In genomic region chr6:115519275-115519699, GRCm38 (mm10) we compare ENCODE assay signal across 11 mouse cellular contexts. TPM values are rescaled to one million over a fixed set of nuclear protein-coding genes. Genes with fewer than 3 reads are reported as not detected.
DNase-seq lines count a peak whose midpoint lies in the region; ATAC-seq and TF ChIP-seq lines count a peak whose summit lies in the region.
"Had no signal": no experiment of that assay in that cellular context is flagged by ENCODE, and none has a peak within 500 bp of the region (broad histone marks: within the 10 kb centered on the region; RNA-seq: fewer than 3 reads in every experiment).

No protein-coding gene starts in this region.

- ATAC-seq in kidney, postnatal 0 days (replicated peaks; ENCODE audit: low FRiP score, low read depth): peak; percentile 60
- ATAC-seq in liver, embryonic 14.5 days (ENCODE audit: insufficient read depth): peak; percentile 48; the same call in 1 of the 2 replicates
- ATAC-seq in stomach, postnatal 0 days (ENCODE audit: low FRiP score, low TSS enrichment): peak; percentile 51; the same call in 1 of the 2 replicates

- peak overlapping the region; percentile 13; the same call in 1 of the 2 replicates for H3K4me2 ChIP-seq in kidney, postnatal 0 days (ENCODE audit: low read length)
- H3K4me2 ChIP-seq in liver, embryonic 14.5 days (ENCODE audit: low read depth): peak overlapping the region; percentile 44
- no peak overlapping the region for H3K4me2 ChIP-seq in stomach, postnatal 0 days (replicated peaks; ENCODE audit: low read depth)
- H3K4me2 ChIP-seq: hindbrain, embryonic 14.5 days had no signal

- no peaks in the 10 kb centered on the region for H3K9me3 ChIP-seq in kidney, postnatal 0 days (replicated peaks; ENCODE audit: low read length)
- H3K9me3 ChIP-seq in liver, embryonic 14.5 days (ENCODE audit: control insufficient read depth, low read length): no peaks in the 10 kb centered on the region
- H3K9me3 ChIP-seq in stomach, postnatal 0 days (ENCODE audit: control insufficient read depth, low read length): no peaks in the 10 kb centered on the region

- 30% methylated on average over 12 of the region's 12 CpGs for WGBS in kidney, postnatal 0 days
- WGBS in liver, embryonic 14.5 days (ENCODE audit: insufficient replicate concordance): 12% methylated on average over 12 of the region's 12 CpGs
- WGBS in stomach, postnatal 0 days: 48% methylated on average over 9 of the region's 12 CpGs

- H3K36me3 ChIP-seq in kidney, postnatal 0 days (ENCODE audit: insufficient read depth, low read length): no peaks in the 10 kb centered on the region
- no peaks in the 10 kb centered on the region for H3K36me3 ChIP-seq in liver, embryonic 14.5 days (replicated peaks; ENCODE audit: control insufficient read depth, insufficient read depth, low read depth)
- no peaks in the 10 kb centered on the region for H3K36me3 ChIP-seq in stomach, postnatal 0 days (ENCODE audit: control insufficient read depth, insufficient read depth, low read length)

- TF ChIP-seq CTCF in kidney, postnatal 0 days (IDR thresholded peaks at IDR 0.05; ENCODE audit: low read depth): no peak
- no peak for TF ChIP-seq CTCF in liver, embryonic 14.5 days (IDR thresholded peaks at IDR 0.05; ENCODE audit: low read depth)
- no peak for TF ChIP-seq CTCF in stomach, postnatal 0 days (IDR thresholded peaks at IDR 0.05; ENCODE audit: low read depth)

- no peak overlapping the region for H3K27ac ChIP-seq in kidney, postnatal 0 days
- H3K27ac ChIP-seq in liver, embryonic 14.5 days: no peak overlapping the region
- 0 out of 2 replicates have a peak overlapping the region, but pooled peaks have one; percentile 8 for H3K27ac ChIP-seq in stomach, postnatal 0 days (replicated peaks)
- H3K27ac ChIP-seq: hindbrain, embryonic 14.5 days had no signal

- 0 out of 2 replicates have a peak, but pooled peaks cover 4% of the 10 kb centered on the region for H3K4me1 ChIP-seq in kidney, postnatal 0 days (replicated peaks; ENCODE audit: insufficient read depth, low read length)
- peaks cover 0 to 21% of the 10 kb centered on the region in 2 experiments; a peak in 3 of 4 replicates for H3K4me1 ChIP-seq in liver, embryonic 14.5 days (replicated peaks; ENCODE audit: control insufficient read depth in 2 of 2, insufficient read depth in 2 of 2, low read length in 1 of 2)
- 0 out of 2 replicates have a peak, but pooled peaks cover under 1% of the 10 kb centered on the region for H3K4me1 ChIP-seq in stomach, postnatal 0 days (replicated peaks; ENCODE audit: control insufficient read depth, insufficient read depth)

- TF ChIP-seq EP300 in liver, embryonic 14.5 days (IDR thresholded peaks at IDR 0.05; ENCODE audit: low read depth): no peak
- no peak for TF ChIP-seq EP300 in stomach, postnatal 0 days (optimal IDR thresholded peaks at IDR 0.05)

- H3K27me3 ChIP-seq in kidney, postnatal 0 days (ENCODE audit: insufficient read depth, low read length): no peaks in the 10 kb centered on the region
- H3K27me3 ChIP-seq in liver, embryonic 14.5 days (ENCODE audit: control insufficient read depth, insufficient read depth, low read length): no peaks in the 10 kb centered on the region
- no peaks in the 10 kb centered on the region for H3K27me3 ChIP-seq in stomach, postnatal 0 days (ENCODE audit: control insufficient read depth, insufficient read depth, low read length)

- no peak overlapping the region for H3K9ac ChIP-seq in kidney, postnatal 0 days (ENCODE audit: low read depth, low read length)
- no peak overlapping the region for H3K9ac ChIP-seq in liver, embryonic 14.5 days (replicated peaks)
- 0 out of 2 replicates have a peak overlapping the region, but pooled peaks have one; percentile 8 for H3K9ac ChIP-seq in stomach, postnatal 0 days (ENCODE audit: low read length)
- H3K9ac ChIP-seq: hindbrain, embryonic 14.5 days had no signal

- no peak overlapping the region for H3K4me3 ChIP-seq in kidney, postnatal 0 days (replicated peaks; ENCODE audit: low read depth, low read length)
- H3K4me3 ChIP-seq in liver, embryonic 14.5 days (ENCODE audit: insufficient read depth in 1 of 2, low read depth in 2 of 2, low read length in 2 of 2): no peak overlapping the region
- no peak overlapping the region for H3K4me3 ChIP-seq in stomach, postnatal 0 days (ENCODE audit: low read depth, low read length)

- DNase-seq in kidney, postnatal 0 days (ENCODE audit: low spot score): no peak
- DNase-seq in kidney, adult 18-20 months: no peak
- peak; percentile 43 for DNase-seq in adrenal gland, postnatal 25 days
- DNase-seq in liver, embryonic 14.5 days (ENCODE audit: low read depth in 3 of 3, low spot score in 3 of 3): peak in 1 of 3 experiments; percentile 39
- DNase-seq in stomach, postnatal 0 days (ENCODE audit: low spot score): peak; percentile 54
- no peak for DNase-seq in right cerebral cortex, postnatal 4 days
- DNase-seq in left cerebral cortex, postnatal 36 days (ENCODE audit: low spot score in 2 of 2): no peak
- no peak for DNase-seq in cerebellum, adult 11 months
- DNase-seq: cerebellum, adult 9-10 months; left cerebral cortex, postnatal 4 days had no signal

- intact Hi-C loops in left cerebral cortex, postnatal 36 days (cut with DNase I): no loop called here

RNA-seq across cellular contexts. Expression of gene Tsen2, which starts 25.2 kb away (rescaled TPM):
- 18.5 and 21.3 TPM in 2 replicates for polyA plus RNA-seq in kidney, postnatal 0 days (2015; fragmentation: Nextera tagmentation; extraction: Ambion mirVana)
- total RNA-seq in adrenal gland, postnatal 25 days (2021): 10.3 and 11.6 TPM in 2 replicates
- polyA plus RNA-seq in liver, embryonic 14.5 days (2012; rRNA removed): 3.9 and 4.7 TPM in 2 replicates
- polyA plus RNA-seq in liver, embryonic 14.5 days (2014; fragmentation: Nextera tagmentation; extraction: Ambion mirVana): 10.7 and 11.0 TPM in 2 replicates
- polyA plus RNA-seq in stomach, postnatal 0 days (2015; fragmentation: Nextera tagmentation; extraction: Ambion mirVana): 10.0 and 11.1 TPM in 2 replicates
- 10 to 100 TPM; 20.3 to 21.8 TPM for total RNA-seq in left cerebral cortex, postnatal 36 days (2021)

Comparison
In these comparisons a context has a peak if more than half of its experiments do, and no peak if none do; other contexts are left out.
1. DNase-seq: peak in adrenal gland, postnatal 25 days (single experiment) and stomach, postnatal 0 days (single experiment); none in kidney, postnatal 0 days (single experiment), kidney, adult 18-20 months (single experiment), right cerebral cortex, postnatal 4 days (single experiment), left cerebral cortex, postnatal 36 days (0 of 2) and cerebellum, adult 11 months (single experiment).
2. Peak in every context shown above with its lines, with median percentiles within 50 percentile points of each other: ATAC-seq.